ENCODE assay signal across 15 mouse cellular contexts in genomic region chr9:67646820-67647219, GRCm38 (mm10).
"Had no signal": no experiment of that assay in that cellular context is flagged by ENCODE, and none has a peak within 500 bp of the region (broad histone marks: within the 10 kb centered on the region; RNA-seq: fewer than 3 reads in every experiment).

No protein-coding gene starts in this region.

- H3K4me3 ChIP-seq: lung, embryonic 15.5 days; megakaryocyte, embryonic 14.5 days; midbrain, embryonic 13.5 days; midbrain, embryonic 15.5 days; neural tube, embryonic 12.5 days; stomach, embryonic 15.5 days had no signal

- H3K27ac ChIP-seq: lung, embryonic 15.5 days; macrophage; midbrain, embryonic 13.5 days; midbrain, embryonic 15.5 days; neural tube, embryonic 12.5 days; stomach, embryonic 15.5 days; stomach, postnatal 0 days had no signal

- DNase-seq: liver, postnatal 0 days; lung, adult 2 months; lung, postnatal 14 days; lung, postnatal 36 days; thymus, adult 2 months; thymus, postnatal 25 days; thymus, postnatal 4 days had no signal
